In genomic region chr2:116047365-116047764, GRCm38 (mm10) we compare ENCODE assay signal across 13 mouse cellular contexts. TPM values are rescaled to one million over a fixed set of nuclear protein-coding genes. Genes with fewer than 3 reads are reported as not detected.
DNase-seq lines count a peak whose midpoint lies in the region; ATAC-seq and TF ChIP-seq lines count a peak whose summit lies in the region.
"Had no signal": no experiment of that assay in that cellular context is flagged by ENCODE, and none has a peak within 500 bp of the region (broad histone marks: within the 10 kb centered on the region; RNA-seq: fewer than 3 reads in every experiment).

No protein-coding gene starts in this region.

- no peaks in the 10 kb centered on the region for H3K9me3 ChIP-seq in heart, embryonic 14.5 days (ENCODE audit: control insufficient read depth, low read length)
- H3K9me3 ChIP-seq in heart, embryonic 10.5 days = no peaks in the 10 kb centered on the region
- no peaks in the 10 kb centered on the region for H3K9me3 ChIP-seq in midbrain, embryonic 15.5 days
- no peaks in the 10 kb centered on the region for H3K9me3 ChIP-seq in midbrain, embryonic 13.5 days
- H3K9me3 ChIP-seq in lung, postnatal 0 days (ENCODE audit: low read length) = no peaks in the 10 kb centered on the region
- no peaks in the 10 kb centered on the region for H3K9me3 ChIP-seq in limb, embryonic 10.5 days (replicated peaks)
- H3K9me3 ChIP-seq: limb, embryonic 12.5 days; megakaryocyte, embryonic 14.5 days had no signal

- H3K27ac ChIP-seq in heart, embryonic 14.5 days (replicated peaks in 1 of 2; ENCODE audit: control insufficient read depth in 1 of 2, insufficient read depth in 1 of 2, low read depth in 2 of 2, low read length in 2 of 2) = peak overlapping the region; percentile 59 to 63
- H3K27ac ChIP-seq in heart, embryonic 10.5 days = no peak overlapping the region
- 0 out of 2 replicates have a peak overlapping the region, but pooled peaks have one; percentile 8 for H3K27ac ChIP-seq in midbrain, embryonic 15.5 days
- H3K27ac ChIP-seq in midbrain, embryonic 13.5 days = no peak overlapping the region
- H3K27ac ChIP-seq in lung, postnatal 0 days (ENCODE audit: low read length) = no peak overlapping the region
- no peak overlapping the region for H3K27ac ChIP-seq in limb, embryonic 10.5 days
- H3K27ac ChIP-seq: limb, embryonic 12.5 days had no signal

- peaks cover 32% of the 10 kb centered on the region for H3K36me3 ChIP-seq in heart, embryonic 14.5 days (ENCODE audit: control insufficient read depth, insufficient read depth, low read length)
- H3K36me3 ChIP-seq in heart, embryonic 10.5 days = peaks cover 34% of the 10 kb centered on the region
- no peaks in the 10 kb centered on the region for H3K36me3 ChIP-seq in midbrain, embryonic 15.5 days (replicated peaks)
- no peaks in the 10 kb centered on the region for H3K36me3 ChIP-seq in midbrain, embryonic 13.5 days
- no peaks in the 10 kb centered on the region for H3K36me3 ChIP-seq in lung, postnatal 0 days (ENCODE audit: insufficient read depth, low read length)
- H3K36me3 ChIP-seq in limb, embryonic 10.5 days = peaks cover 42% of the 10 kb centered on the region
- H3K36me3 ChIP-seq: limb, embryonic 12.5 days had no signal

- 20% methylated on average over 8 of the region's 8 CpGs for WGBS in heart, embryonic 14.5 days
- WGBS in heart, embryonic 10.5 days = 49% methylated on average over 8 of the region's 8 CpGs
- 80% methylated on average over 8 of the region's 8 CpGs for WGBS in midbrain, embryonic 15.5 days
- 82% methylated on average over 8 of the region's 8 CpGs for WGBS in midbrain, embryonic 13.5 days
- WGBS in lung, postnatal 0 days = 41% methylated on average over 8 of the region's 8 CpGs
- WGBS in limb, embryonic 10.5 days = 46% methylated on average over 8 of the region's 8 CpGs

- H3K4me2 ChIP-seq in heart, embryonic 14.5 days (ENCODE audit: low read length) = peak overlapping the region; percentile 26
- no peak overlapping the region for H3K4me2 ChIP-seq in midbrain, embryonic 15.5 days
- H3K4me2 ChIP-seq in midbrain, embryonic 13.5 days (replicated peaks) = no peak overlapping the region
- no peak overlapping the region for H3K4me2 ChIP-seq in lung, postnatal 0 days (replicated peaks; ENCODE audit: low read depth, low read length)
- H3K4me2 ChIP-seq: limb, embryonic 12.5 days had no signal

- TF ChIP-seq CTCF in lung, postnatal 0 days (IDR thresholded peaks at IDR 0.05) = no peak

- ATAC-seq in heart, embryonic 14.5 days (ENCODE audit: insufficient number of reproducible peaks, insufficient read depth, low FRiP score, low read depth) = no peak
- no peak for ATAC-seq in midbrain, embryonic 15.5 days (replicated peaks)
- ATAC-seq in midbrain, embryonic 13.5 days = no peak
- ATAC-seq in lung, postnatal 0 days = no peak

- peaks cover 16 to 44% of the 10 kb centered on the region in 2 experiments for H3K4me1 ChIP-seq in heart, embryonic 14.5 days (ENCODE audit: control insufficient read depth in 2 of 2, insufficient read depth in 2 of 2, low read length in 2 of 2)
- H3K4me1 ChIP-seq in heart, embryonic 10.5 days = peaks cover 43% of the 10 kb centered on the region
- H3K4me1 ChIP-seq in midbrain, embryonic 15.5 days = peaks cover 39% of the 10 kb centered on the region
- H3K4me1 ChIP-seq in midbrain, embryonic 13.5 days (replicated peaks) = peaks cover 60% of the 10 kb centered on the region
- no peaks in the 10 kb centered on the region for H3K4me1 ChIP-seq in lung, postnatal 0 days (ENCODE audit: insufficient read depth, low read depth, low read length)
- H3K4me1 ChIP-seq in limb, embryonic 10.5 days = peaks cover 11% of the 10 kb centered on the region

- TF ChIP-seq EP300 in lung, postnatal 0 days (IDR thresholded peaks at IDR 0.05) = no peak

- H3K9ac ChIP-seq in heart, embryonic 14.5 days (ENCODE audit: low read length) = no peak overlapping the region
- no peak overlapping the region for H3K9ac ChIP-seq in midbrain, embryonic 15.5 days
- no peak overlapping the region for H3K9ac ChIP-seq in midbrain, embryonic 13.5 days (replicated peaks)
- no peak overlapping the region for H3K9ac ChIP-seq in lung, postnatal 0 days (replicated peaks; ENCODE audit: low read depth)
- H3K9ac ChIP-seq: limb, embryonic 12.5 days had no signal

- H3K27me3 ChIP-seq in heart, embryonic 14.5 days (ENCODE audit: control insufficient read depth, insufficient read depth, low read length) = no peaks in the 10 kb centered on the region
- no peaks in the 10 kb centered on the region for H3K27me3 ChIP-seq in heart, embryonic 10.5 days (ENCODE audit: insufficient read depth, poor library complexity, severe bottlenecking)
- H3K27me3 ChIP-seq in midbrain, embryonic 15.5 days (replicated peaks) = no peaks in the 10 kb centered on the region
- H3K27me3 ChIP-seq in midbrain, embryonic 13.5 days = no peaks in the 10 kb centered on the region
- H3K27me3 ChIP-seq in lung, postnatal 0 days (replicated peaks; ENCODE audit: insufficient read depth, low read length) = no peaks in the 10 kb centered on the region
- no peaks in the 10 kb centered on the region for H3K27me3 ChIP-seq in limb, embryonic 10.5 days (ENCODE audit: low read depth, poor library complexity, severe bottlenecking)
- H3K27me3 ChIP-seq: megakaryocyte, embryonic 14.5 days had no signal

- peak; percentile 43 for DNase-seq in embryo, embryonic 10 days (ENCODE audit: low spot score)
- no peak for DNase-seq in embryo, embryonic 9.5 days (ENCODE audit: extremely low spot score)
- DNase-seq in heart, embryonic 10.5 days (ENCODE audit: low spot score) = no peak
- no peak for DNase-seq in lung, postnatal 0 days (ENCODE audit: low spot score)
- no peak for DNase-seq in limb, embryonic 10.5 days (ENCODE audit: low spot score)
- DNase-seq: cerebellum, adult 9-10 months; lung, adult 18-20 months had no signal

- H3K4me3 ChIP-seq in heart, embryonic 14.5 days (ENCODE audit: control insufficient read depth in 1 of 2, insufficient read depth in 1 of 2, low read depth in 1 of 2, low read length in 2 of 2) = no peak overlapping the region
- no peak overlapping the region for H3K4me3 ChIP-seq in heart, embryonic 10.5 days
- no peak overlapping the region for H3K4me3 ChIP-seq in midbrain, embryonic 15.5 days
- no peak overlapping the region for H3K4me3 ChIP-seq in midbrain, embryonic 13.5 days (replicated peaks)
- H3K4me3 ChIP-seq in lung, postnatal 0 days (ENCODE audit: low read depth, low read length) = no peak overlapping the region
- no peak overlapping the region for H3K4me3 ChIP-seq in limb, embryonic 10.5 days
- H3K4me3 ChIP-seq: limb, embryonic 12.5 days; megakaryocyte, embryonic 14.5 days; myocyte had no signal

RNA-seq across cellular contexts. Expression of gene Meis2, which starts 18.3 kb away (rescaled TPM):
- polyA plus RNA-seq in heart, embryonic 14.5 days (2014; fragmentation: Nextera tagmentation; extraction: Ambion mirVana) = 30.8 and 30.9 TPM in 2 replicates
- 45.2 and 62.7 TPM in 2 replicates for polyA plus RNA-seq in heart, embryonic 10.5 days (2016; fragmentation: Nextera tagmentation; extraction: Ambion mirVana)
- polyA plus RNA-seq in midbrain, embryonic 15.5 days (2015; fragmentation: Nextera tagmentation; extraction: Ambion mirVana) = 74.1 and 86.9 TPM in 2 replicates
- 69.4 and 79.0 TPM in 2 replicates for polyA plus RNA-seq in midbrain, embryonic 13.5 days (2015; fragmentation: Nextera tagmentation; extraction: Ambion mirVana)
- polyA plus RNA-seq in lung, postnatal 0 days (2015; fragmentation: Nextera tagmentation; extraction: Ambion mirVana) = 12.0 and 16.2 TPM in 2 replicates
- 63.2 and 65.7 TPM in 2 replicates for polyA plus RNA-seq in limb, embryonic 10.5 days (2016; fragmentation: Nextera tagmentation; extraction: Ambion mirVana)

Comparison
In these comparisons a context has a peak if more than half of its experiments do, and no peak if none do; other contexts are left out.
1. H3K27ac ChIP-seq: peak in heart, embryonic 14.5 days (2 of 2) and midbrain, embryonic 15.5 days (single experiment); none in heart, embryonic 10.5 days (single experiment), midbrain, embryonic 13.5 days (single experiment), lung, postnatal 0 days (single experiment) and limb, embryonic 10.5 days (single experiment).